Mouse (Mus musculus): ENCODE results near the gene Mospd1.

DNA sequence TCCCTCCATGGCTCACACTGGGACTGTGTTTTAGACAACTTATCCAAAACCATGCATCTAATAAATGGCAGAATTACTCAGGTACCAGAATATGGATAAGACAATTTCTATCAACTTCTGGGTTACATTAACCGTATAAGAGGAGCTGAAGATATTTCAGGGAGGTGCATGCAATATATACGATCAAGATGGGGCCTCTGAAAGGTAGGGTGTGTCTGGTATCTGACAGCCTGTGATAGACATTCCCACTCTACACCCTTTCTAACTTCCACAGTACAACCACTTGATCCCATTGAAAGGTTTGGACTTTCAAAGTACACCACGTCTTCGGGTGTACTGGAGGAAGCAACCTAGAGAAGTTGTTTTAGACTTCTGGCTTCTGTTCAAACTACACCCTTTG is 39.9 kb downstream of the Mospd1 start:
- no peak for TF ChIP-seq POLR2A (IDR thresholded peaks at IDR 0.05; ENCODE audit: borderline replicate concordance, insufficient read depth, low read length)
- no peak for TF ChIP-seq CTCF (IDR thresholded peaks at IDR 0.05; ENCODE audit: borderline replicate concordance, insufficient read depth, low read depth, low read length)
